Mouse (Mus musculus): Measurements from ENCODE around the gene Traf3. TPM values are rescaled to one million over a fixed set of nuclear protein-coding genes. Genes with fewer than 3 reads are reported as not detected.

Traf3 gene
- total RNA-seq (2021), result 31.6 and 32.4 TPM in 2 replicates
- long read RNA-seq, partial matches to known transcripts, result 0 of 9 reads
- long read RNA-seq, other reads (novel, unspliced or antisense), result 9 of 9 reads

DNA sequence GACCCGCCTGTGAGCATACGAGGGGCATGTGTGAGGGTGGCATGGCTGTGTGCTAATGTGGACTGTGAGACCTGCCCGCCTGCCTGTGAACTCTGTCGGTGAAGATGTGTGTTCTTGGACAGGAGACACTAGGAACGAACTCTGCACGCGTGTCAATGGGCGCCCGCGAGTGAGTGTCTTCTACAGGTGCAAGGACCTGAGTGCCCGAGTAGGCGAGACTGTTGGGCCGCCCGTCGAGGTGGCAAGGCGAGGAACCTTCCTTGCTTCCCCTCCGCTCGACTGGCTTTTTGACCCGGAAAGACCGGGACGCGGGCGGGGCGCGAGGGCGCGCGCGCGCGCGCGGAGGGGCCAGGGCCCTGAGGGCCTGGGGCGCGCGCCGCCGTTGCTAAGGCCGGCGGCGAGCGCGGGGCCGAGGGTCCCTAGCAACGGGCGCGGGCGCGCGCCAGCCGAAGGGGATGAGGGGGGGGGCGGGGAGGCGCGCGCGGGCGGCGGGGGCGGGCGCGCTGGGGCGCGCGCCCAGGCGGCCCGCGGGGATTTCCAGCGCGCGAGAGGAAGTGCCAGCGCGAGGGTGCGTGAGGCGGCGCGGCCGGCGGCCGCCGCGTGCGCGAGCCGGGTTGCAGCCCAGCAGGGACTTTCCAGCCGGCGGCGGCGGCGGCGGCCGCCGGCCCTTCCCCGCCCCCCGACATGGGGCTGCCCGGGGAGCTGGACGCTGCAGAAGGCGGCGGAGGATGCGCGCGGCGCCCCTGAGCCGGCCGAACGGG is at the start of gene Traf3:
TSS of gene Traf3 (plus strand) at position 540 of the 761 bp plus-strand sequence.
- DNase-seq, result peak; percentile 79

DNA sequence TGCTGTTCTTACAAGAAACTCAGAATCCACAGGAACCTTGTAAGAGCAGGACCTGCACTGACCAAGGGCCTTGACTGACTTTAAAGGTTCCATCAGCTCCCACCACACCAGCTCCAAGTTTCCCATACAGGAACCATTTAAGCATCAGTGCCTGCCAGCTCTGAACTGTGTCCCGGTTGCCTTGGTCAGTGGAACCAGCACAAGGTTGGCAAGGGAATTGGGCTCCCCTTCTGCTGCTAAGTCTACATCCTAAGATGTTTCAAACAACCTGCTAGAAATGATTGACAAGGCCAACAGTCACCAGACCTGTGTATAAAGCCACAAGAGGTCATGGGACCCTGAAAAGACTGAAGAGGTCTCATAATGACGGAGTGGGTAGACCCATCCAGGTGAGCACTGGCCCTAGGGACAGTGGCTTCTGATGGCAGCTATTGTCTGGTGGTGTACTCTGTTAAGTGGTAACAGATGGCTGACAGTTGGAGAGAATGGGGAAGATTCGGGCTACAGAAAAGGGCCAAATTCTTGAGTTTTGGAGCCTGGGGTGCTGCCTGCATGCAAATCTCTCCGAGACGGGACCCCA is 46.6 kb upstream of the Traf3 start:
- no peak for DNase-seq

DNA sequence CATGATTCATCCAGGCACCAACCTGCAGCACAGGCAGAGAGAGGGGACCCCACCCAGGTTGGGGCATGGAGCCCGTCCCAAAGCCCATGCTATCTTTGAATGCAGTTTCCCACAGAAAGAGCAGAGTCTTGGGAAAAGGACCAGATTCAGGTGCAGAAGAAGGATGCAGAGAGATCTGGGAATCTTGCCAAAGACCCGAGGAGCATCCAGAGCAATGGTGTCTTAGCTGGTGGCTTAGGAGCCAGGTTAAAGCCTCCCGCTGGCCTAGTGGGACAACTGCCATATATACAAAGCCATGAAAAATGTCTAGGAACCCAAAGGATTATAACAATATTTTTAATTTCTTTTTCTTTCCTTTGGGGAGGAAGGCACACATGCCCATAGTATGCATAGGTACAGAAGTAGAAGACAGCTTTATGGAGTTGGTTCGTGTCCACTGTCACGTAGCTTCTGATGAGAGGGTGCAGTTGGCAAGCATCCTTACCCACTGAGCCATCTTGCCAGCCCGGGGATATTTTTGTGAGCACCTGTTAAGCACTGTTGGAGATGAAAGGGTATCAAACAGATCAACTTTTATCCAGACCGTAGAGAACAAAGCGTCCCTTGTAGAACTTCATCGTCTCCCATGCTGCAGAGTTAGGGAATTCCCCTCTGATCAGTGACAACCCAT is 45.1 kb upstream of the Traf3 start:
- no peak for DNase-seq

DNA sequence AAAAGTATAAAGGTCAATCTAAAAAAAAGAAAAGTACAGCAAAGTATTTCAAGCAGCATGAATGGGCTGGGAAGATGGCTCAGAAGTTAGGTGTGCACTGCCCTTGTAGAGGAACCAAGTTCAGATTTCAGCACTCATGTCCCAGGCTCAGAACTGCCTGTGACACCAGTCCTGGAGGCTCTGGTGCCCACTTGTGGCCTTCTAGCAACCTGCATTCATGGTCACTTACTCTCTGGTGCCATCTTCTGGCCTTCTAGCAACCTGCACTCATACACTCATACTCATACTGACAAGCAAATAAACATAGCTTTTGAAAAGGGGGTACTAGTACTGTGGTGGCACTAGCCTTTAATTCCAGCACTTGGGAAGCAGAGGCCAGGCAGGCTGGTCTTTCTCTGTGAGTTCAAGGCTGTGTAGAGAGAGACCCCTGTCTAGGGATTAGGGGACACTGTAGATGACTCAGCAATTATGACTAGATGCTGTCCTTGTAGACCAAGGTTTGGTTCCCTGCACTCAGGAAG is 43.8 kb upstream of the Traf3 start:
- DNase-seq, result no peak

DNA sequence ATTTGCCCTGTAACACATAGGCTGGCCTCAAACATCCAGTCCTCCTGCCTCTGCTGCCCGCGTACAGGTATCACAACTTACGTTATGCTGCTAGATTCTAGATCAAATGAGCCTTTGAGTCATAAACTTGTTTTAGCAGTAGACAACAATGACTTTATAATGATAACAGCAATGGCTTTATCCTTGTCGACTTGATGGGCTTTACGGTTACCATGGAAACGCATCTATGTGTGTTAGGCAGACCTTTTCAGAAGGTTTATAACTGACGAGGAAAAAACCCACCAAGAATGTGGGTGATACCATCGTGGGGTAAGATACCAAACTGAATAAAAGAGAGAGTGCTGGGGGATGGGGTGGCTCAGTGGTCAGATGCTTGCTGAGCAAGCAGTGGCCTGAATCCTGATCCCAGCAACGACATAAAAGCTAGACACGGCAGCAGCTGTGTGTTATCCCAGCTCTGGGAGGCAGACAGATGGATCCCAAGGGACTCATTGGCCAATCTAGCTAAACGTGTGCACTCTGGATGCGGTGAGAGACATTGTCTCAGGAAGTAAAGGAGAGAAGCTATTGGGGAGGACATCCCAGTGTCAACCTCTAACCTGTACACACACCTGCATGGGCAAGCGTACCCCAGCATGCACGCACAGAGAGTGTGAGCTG is 41.4 kb upstream of the Traf3 start:
- no peak for DNase-seq

DNA sequence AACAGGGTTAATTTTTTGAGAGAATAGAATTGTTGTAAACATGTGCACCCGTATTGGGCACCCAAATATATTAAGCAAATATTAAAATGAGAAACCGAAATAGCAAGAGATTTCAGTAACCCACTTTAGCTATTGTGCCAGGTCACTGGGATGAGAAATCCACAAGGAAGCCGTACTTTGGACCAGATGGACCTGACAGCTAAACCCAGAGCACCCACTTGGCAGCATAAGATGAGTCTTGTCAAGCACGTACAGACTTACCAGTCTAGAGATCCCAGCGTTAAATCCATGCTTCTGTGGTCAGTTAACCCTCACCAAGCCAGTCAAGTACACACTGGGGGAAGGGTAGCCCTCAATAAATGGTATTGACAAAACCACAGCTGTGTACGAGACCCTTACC is 40.5 kb upstream of the Traf3 start:
- DNase-seq, result no peak

DNA sequence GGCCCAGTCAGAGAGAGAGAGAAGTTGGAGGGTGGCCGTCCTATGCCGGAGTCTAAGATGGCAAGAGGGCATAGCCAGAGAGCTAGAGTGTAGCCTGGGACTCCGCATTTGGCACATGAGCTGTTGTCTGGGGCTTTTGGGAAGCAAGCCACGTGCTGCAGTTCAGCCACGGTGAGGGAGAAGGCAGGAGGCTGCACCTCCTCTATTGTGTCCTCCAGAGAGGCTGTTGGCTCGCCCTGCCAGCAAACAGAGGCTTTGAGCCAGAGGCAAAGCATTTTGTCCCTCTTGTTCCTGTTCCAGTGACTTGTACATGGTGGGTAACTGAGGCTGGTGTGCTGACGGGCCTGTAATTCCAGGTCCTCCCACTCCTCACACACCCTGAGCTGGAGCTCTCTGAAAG is 32.0 kb upstream of the Traf3 start:
- no peak for DNase-seq

DNA sequence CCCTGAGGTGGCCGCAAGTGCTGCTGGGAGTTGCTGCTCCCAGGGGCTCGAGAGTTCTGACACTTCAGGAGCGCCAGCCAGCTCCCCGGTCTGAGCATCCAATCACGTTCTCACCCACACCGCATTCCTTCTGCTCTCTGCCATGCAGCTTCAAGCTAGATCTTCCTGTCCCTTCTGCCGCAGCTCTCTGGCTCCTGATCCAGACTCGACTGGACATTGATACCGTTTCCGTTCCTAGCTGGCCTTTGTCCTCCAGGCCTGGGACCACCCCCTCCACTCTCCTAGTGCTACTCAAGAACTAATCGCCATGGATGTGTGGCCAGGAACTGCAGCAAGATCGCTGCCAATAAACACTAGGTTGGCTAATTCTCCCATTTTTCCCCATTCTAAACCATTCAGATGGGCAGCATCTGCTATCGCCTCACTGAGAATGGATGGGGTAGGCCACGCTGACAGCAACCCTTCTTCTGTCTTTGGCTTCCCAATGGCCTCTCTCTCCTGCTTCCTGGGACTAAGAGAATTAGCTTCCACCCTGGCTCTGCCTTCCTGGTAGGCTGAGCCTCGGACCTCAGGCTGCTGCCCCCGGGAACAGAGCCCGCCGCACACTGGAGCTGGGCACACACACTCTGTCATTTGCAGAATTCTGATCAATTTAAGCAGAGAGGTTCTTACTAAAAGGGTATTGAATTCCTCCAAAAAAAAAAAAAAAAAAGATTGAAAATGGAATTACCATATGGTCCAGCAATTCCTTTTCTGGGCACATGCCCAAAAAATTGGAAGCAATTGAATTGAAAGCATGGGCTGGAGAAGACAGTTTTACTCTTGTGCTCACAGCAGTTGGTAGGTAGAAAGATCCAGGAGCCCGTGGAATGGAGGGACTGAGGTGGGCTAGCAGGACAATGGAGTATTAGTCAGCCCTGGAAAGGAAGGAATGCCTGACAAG is 31.1 kb upstream of the Traf3 start:
- DNase-seq, result no peak

DNA sequence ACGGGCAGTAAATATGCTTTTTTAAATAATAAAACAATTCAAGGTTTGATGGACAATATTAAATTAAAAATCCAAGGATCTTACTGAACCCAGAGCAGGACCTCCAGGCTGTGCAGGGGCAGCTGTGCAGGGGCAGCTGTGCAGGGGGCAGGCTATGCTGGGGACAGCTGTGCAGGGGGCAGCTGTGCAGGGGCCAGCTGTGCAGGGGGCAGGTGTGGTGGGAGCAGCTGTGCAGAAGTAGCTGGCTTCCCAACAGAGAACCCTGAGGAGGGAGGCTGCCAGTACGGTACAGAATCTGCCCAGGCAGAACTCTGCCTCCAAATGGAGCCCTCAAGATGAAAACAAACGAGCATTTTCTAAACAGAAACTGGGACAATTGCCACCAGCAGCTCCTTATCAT is 30.2 kb upstream of the Traf3 start:
- no peak for DNase-seq

DNA sequence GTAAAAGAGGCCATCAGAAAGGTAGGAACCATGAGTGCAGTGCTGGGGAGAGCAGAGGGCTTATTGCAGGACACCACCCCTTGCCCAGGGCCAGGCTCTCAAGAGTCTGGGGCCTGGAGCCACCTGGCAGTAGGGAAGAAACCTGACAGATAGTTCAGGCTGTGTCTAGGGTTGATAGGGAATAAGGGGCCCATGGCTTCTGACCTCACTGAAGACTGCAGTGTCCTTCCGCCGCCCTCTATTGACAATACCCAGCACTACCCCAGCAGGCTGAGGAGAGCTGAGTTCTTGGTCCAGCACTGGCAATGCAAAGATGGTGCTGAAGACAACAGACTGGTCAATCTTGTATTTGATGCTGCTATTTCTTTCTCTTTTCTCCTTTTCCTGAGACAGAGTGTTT is 29.1 kb upstream of the Traf3 start:
- DNase-seq, result no peak

DNA sequence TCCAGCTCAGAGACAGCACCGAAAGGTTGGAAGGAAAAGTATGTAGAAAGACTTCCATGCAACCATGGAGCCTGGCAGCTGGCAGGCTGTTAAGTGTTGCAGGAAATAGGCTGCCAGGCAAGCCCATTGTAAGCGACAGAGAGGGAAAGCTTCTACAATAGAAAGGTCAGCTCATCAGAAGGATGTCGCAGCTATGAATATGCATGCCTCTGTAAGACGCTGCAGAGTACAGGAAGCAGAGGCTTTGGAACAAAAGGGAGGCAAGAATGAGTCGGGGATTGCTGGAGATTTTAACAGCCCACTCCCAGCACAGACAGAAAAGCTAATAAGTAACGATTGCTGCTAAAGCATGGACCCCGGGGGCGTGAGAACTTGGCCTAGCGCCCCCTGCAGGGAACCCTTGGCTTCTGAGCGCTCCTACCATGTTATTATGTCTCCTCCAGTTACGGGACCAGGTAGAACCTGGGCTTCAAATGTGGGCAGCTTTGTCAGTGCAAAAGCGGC is 23.1 kb upstream of the Traf3 start:
- no peak for DNase-seq

DNA sequence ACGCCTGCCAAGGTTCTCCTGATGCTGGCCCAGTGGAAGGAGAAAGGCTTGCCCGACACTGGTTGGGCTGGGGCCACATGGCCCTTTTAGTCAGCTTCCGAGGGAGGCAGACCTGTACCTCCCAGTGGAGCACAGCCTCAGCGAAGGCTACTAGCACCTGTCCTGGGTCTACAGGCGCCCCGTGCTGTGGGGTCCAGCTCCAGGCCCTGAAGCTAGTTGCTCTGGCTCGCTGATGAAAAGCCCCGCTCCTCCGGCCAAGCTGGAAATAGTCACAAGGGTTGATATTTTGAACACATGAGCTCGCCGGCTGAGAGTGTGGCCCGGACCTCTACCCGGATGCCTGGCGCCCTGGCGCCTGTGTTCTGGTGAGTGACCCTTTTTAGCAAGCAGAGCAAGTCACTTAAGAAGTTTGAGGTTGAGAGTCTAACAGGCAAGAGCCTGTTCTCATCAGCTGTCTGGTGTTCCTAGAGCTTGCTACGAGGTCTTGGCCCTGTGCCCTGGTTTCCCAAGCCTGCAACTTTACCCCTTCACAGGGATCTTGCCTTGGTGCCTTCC is 22.6 kb upstream of the Traf3 start:
- peak; percentile 30 for DNase-seq

DNA sequence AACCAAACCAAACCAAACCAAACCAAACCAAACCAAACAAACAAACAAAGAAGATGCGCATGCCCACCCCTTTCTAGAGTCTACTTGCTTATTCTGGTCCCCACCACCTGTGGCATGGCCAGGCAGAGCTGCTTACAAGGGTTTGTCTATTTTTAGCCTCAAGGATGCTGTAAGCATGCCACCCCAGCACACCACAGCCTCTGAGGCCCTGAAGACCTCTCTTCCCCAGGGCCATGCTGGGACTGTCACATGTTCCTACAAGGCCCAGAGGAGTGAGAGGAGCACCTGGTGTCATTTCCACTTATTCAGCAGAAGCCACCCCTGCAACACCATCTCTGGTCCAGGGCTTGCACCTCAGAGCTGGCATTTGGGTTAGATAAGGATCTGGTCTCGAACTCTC is 21.6 kb upstream of the Traf3 start:
- no peak for DNase-seq

DNA sequence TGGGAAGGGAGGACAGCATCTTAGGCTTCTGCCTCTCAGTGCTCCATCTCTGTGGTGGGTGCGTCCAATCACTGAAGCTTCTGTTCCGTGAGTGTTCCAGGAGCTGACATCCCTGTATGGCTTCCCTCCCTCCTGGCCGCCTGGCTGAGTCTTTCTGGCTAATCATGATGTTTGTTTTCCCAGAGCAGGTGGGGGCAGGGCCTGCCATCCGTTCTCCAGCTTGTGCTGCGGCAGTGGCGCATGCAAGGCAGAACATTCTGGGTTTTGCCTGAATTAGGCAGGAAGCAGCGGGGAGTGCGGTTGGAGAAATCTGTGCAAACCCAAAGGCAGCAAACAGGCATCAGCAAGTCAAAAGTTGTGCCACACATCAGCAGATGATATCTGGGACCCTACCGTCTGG is 20.9 kb upstream of the Traf3 start:
- DNase-seq, result no peak

DNA sequence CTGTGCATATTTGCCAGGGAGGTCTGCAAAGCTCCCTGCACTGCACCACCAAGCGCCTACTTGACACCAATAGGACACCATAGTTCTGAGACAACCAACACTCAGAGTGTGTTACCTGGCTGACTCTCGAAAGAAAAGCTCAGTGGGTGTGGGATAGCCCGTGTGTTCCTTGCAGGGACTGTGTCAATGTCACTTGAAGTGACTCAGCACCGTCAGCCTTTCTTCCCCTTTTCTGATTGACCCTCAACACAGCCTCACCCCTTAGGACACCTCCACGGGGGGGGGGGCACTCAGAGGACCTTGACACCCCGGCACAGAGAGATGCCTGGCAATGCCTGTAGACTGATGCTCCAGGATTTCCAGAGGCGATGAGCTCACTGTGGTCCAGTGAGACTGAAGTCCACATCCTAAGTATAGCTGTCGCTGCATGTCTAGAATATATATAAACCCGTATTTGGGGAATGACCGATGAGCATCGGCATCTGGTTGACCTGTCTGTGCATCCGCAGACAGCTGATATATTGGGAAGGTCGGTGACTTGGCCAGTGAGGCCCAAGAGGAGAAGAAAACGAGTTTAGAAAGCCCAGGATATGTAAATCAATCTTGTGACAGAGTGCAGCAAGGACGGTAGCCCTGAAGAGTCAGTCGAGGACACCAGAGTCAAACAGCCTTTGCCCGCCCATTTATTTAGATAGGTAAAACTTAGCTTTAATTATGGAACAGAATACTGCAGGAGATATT is 16.5 kb upstream of the Traf3 start:
- no peak for DNase-seq

DNA sequence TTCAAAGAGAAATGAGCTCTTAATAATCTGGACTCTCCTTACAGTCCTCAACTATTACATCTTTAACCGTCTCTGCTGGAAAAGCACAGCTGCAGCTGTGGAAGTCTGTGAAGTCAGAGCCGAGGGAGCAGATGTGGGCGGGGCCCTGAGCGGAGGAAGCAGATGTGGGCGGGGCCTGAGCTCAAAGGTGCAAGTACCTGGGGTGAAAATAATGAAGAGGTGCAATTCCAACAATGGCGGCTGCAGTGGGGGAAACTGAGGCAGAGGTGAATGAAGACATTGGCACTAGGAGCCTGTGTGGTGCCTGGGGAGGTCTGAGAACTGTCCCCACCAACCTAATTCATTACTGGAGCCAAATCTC is 16.0 kb upstream of the Traf3 start:
- DNase-seq, result no peak

DNA sequence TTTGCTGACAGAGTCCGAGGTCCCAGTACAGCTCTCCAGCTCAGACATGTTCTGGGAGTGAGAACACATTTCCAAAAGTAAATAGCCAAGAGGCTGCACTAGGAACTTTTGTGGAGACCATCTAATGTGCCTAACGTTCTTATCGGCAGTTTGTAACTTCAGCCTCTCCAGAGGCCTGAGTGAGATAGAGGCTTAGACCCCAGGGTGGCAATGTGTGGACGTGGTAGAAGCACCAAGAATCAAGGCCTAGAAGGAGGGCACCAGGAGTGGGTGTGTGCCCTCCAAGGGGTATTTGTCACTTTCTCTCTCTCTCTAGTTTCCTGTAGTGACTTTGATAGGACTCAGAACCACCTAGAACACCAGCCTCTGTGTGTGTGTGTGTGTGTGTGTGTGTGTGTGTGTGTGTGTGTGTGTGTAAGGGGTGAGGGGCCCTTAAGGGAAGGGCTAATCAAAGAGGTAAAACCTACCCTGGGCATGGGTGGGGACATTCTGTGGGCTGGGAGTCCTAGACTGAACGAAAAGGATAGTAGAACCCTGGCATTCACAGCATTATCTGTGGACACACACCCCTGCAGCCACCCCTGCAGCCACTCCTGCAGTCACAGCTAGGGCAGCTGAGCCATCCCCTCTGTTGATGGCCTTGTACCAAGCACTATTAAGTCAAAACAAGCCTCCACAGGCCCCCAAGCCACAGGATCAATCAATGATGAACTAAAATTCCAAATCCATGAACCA is 14.6 kb upstream of the Traf3 start:
- no peak for DNase-seq

DNA sequence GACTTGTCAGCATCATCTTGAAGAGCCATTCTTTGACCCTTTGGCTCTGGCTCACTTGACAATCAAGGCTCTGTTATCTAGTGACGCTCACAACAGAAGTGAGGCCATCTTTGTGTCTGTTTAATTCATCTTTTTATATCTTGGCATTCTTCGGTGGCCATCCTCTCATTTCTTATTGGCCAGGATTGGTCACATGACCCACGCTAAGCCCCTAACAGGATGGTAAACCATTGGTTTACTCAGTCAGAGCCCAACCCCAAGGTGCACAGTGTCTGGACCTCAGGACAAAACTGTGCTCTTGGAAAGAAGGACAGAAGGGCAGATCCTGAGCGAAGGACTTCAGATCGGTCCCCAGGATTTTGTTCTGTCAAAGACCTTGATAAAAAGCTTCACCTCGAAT is 13.6 kb upstream of the Traf3 start:
- no peak for DNase-seq

DNA sequence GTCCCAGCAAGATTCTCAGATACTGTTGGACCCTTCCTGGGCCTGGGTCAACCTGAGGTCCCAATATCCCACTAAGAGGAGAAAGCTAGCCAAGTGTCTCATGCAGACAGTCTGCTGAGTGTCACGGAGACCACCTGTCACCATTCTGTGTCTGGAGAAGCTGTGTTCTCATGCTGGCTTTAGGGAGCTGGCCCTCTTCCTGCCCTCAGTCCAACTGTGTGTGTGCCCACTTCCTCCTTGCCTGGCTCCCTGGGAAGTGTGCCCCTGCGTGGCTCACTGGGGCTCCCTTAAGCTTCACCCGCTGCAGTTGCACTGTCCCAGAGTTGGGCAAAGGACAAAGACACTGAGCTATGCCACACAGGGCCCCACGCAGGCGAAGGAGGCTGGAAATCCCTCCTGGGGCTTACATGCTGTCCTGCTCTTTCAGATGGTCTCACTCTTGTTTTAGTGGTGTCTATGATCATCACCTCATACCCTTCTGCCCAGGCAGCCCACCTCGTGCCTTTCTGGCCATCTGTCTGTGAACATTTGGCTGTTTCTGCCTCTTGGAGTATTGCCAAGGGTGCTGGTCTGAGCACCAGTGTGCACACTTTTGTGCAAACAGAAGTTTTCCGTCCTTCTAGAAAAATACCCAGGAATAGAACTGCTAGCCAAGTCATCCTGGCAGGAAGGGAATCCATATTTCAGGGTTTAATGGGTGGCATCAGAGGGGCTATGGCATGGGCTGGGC is 13.0 kb upstream of the Traf3 start:
- DNase-seq, result no peak

Data from adrenal gland, postnatal 25 days (tissue).